Mouse (Mus musculus) G1E (cell line): ENCODE data around the gene Fdx1. TPM values are rescaled to one million over a fixed set of nuclear protein-coding genes. Genes with fewer than 3 reads are reported as not detected.

Experiments
- ATAC-seq: 2 replicates; pipeline ENCODE4 v1.8.0; 2016; ENCODE audit warnings: mild to moderate bottlenecking; ENCODE audit not compliant: insufficient number of reproducible peaks, poor library complexity, low FRiP score, severe bottlenecking; ENCODE audit errors: extremely low read depth
- DNase-seq: peaks from one replicate; pipeline ENCODE4 v3.0.0; 2012; ENCODE audit warnings: low spot score
- H3K27me3 ChIP-seq: 2 replicates; pipeline ENCODE4 v1.6.1; 2012; ENCODE audit warnings: mild to moderate bottlenecking, low read length, inconsistent platforms; ENCODE audit not compliant: insufficient read depth
- H3K36me3 ChIP-seq: replicated peaks from 2 replicates; pipeline ENCODE3; 2012; ENCODE audit warnings: mild to moderate bottlenecking, inconsistent platforms
- H3K4me1 ChIP-seq: 2 replicates; pipeline ENCODE4 v1.6.1; 2012; ENCODE audit warnings: low read depth, low read length, inconsistent platforms, mixed read lengths; ENCODE audit not compliant: insufficient read depth
- H3K4me3 ChIP-seq: 2 replicates; pipeline ENCODE4 v1.5.1; 2012; ENCODE audit warnings: low read depth, mild to moderate bottlenecking, inconsistent platforms, low read length, moderate library complexity, mixed read lengths
- H3K9me3 ChIP-seq: replicated peaks from 2 replicates; pipeline ENCODE4 v1.6.1; 2012; ENCODE audit warnings: inconsistent platforms
- CTCF ChIP-seq: IDR thresholded peaks from 2 replicates; pipeline ENCODE4 v1.5.1; 2012; ENCODE audit warnings: low read depth, low read length, inconsistent platforms, mixed read lengths
- GATA1 ChIP-seq: IDR thresholded peaks from 2 replicates; pipeline ENCODE4 v1.6.1; 2012; ENCODE audit warnings: borderline replicate concordance, low read length, inconsistent platforms, mixed read lengths
- GATA2 ChIP-seq: IDR thresholded peaks from 2 replicates; pipeline ENCODE4 v1.6.1; 2012; ENCODE audit warnings: low read depth, low read length, inconsistent platforms, borderline replicate concordance
- POLR2AphosphoS5 ChIP-seq: IDR thresholded peaks from 2 replicates; pipeline ENCODE4 v1.6.1; 2012; ENCODE audit warnings: low read depth, low read length, inconsistent platforms; ENCODE audit not compliant: insufficient replicate concordance
- TAL1 ChIP-seq: conservative IDR thresholded peaks from 2 replicates; pipeline ENCODE4 v1.6.1; 2012; ENCODE audit warnings: low read depth, low read length, inconsistent platforms, mixed read lengths
- polyA plus RNA-seq: library from polyadenylated mRNA; stranded (reverse); fragments of >175 nt; gene quantifications from 2 replicates; pipeline ENCODE4 v1.2.3, GENCODE M21; 2012
- total RNA-seq, 2 experiments: library from RNA; stranded (forward) in 1 of 2; stranded (reverse) in 1 of 2; fragments of 200-1000 nt in 1 of 2; fragments of >200 nt in 1 of 2; fragmentation: Nextera tagmentation in 1 of 2; gene quantifications; 2 replicates each; pipeline ENCODE4 v1.2.3; 2014 to 2017

The Fdx1 gene
- total and polyA plus RNA-seq, 3 experiments: 12.0 to 43.9 (median 21.4) TPM

- Histone ChIP-seq H3K4me1 (peaks cover 11% of the 10 kb centered on the region), H3K4me3 (no peak overlapping the region), H3K36me3 (peaks cover 48% of the 10 kb centered on the region), H3K9me3 (no peaks in the 10 kb centered on the region), H3K27me3 (no peaks in the 10 kb centered on the region)
- TF ChIP-seq GATA2 (no peak), GATA1 (no peak), POLR2AphosphoS5 (no peak), TAL1 (no peak), CTCF (no peak)
- no peak for ATAC-seq
- no peak for DNase-seq
Observed at GRCm38 (mm10) chr9:51956484-51956883, 6.9 kb downstream of the Fdx1 start.

GRCm38 (mm10) chr9:51951337-51951736 lies 12.0 kb downstream of the Fdx1 start:
- H3K36me3 ChIP-seq: peaks cover 61% of the 10 kb centered on the region
- no peak for ATAC-seq
- TF ChIP-seq GATA2: no peak
- no peak for TF ChIP-seq CTCF
- TF ChIP-seq GATA1: no peak
- TF ChIP-seq TAL1: no peak
- TF ChIP-seq POLR2AphosphoS5: no peak
- no peak overlapping the region for H3K4me3 ChIP-seq
- peaks cover 4% of the 10 kb centered on the region; the same call in 1 of the 2 replicates for H3K4me1 ChIP-seq
- no peaks in the 10 kb centered on the region for H3K27me3 ChIP-seq
- no peaks in the 10 kb centered on the region for H3K9me3 ChIP-seq
- no peak for DNase-seq

- TF ChIP-seq POLR2AphosphoS5: no peak
- no peak for TF ChIP-seq CTCF
- no peak for TF ChIP-seq TAL1
- no peak for TF ChIP-seq GATA2
- no peak for TF ChIP-seq GATA1
- ATAC-seq (no peak), DNase-seq (no peak)
- Histone ChIP-seq H3K9me3 (no peaks in the 10 kb centered on the region), H3K36me3 (peaks cover 60% of the 10 kb centered on the region), H3K4me1 (peaks cover 4% of the 10 kb centered on the region; the same call in 1 of the 2 replicates), H3K27me3 (no peaks in the 10 kb centered on the region), H3K4me3 (no peak overlapping the region)
Observed at GRCm38 (mm10) chr9:51950667-51951066, 12.7 kb downstream of the Fdx1 start.

GRCm38 (mm10) chr9:51950225-51950624 lies 13.1 kb downstream of the Fdx1 start:
- Histone ChIP-seq H3K4me1 (peaks cover 4% of the 10 kb centered on the region; the same call in 1 of the 2 replicates), H3K27me3 (no peaks in the 10 kb centered on the region), H3K36me3 (peaks cover 59% of the 10 kb centered on the region), H3K9me3 (no peaks in the 10 kb centered on the region), H3K4me3 (no peak overlapping the region)
- ATAC-seq: no peak
- TF ChIP-seq TAL1 (no peak), CTCF (no peak), GATA1 (no peak), POLR2AphosphoS5 (no peak), GATA2 (no peak)
- DNase-seq: no peak

- Histone ChIP-seq H3K27me3 (no peaks in the 10 kb centered on the region), H3K36me3 (peaks cover 44% of the 10 kb centered on the region), H3K4me3 (no peak overlapping the region), H3K4me1 (no peaks in the 10 kb centered on the region), H3K9me3 (no peaks in the 10 kb centered on the region)
- DNase-seq (no peak), ATAC-seq (no peak)
- TF ChIP-seq TAL1 (no peak), GATA1 (no peak), POLR2AphosphoS5 (no peak), CTCF (no peak), GATA2 (no peak)
Observed at GRCm38 (mm10) chr9:51943934-51944333, 19.4 kb downstream of the Fdx1 start.

GRCm38 (mm10) chr9:51934641-51935040 lies 28.7 kb downstream of the Fdx1 start:
- Histone ChIP-seq H3K4me1 (no peaks in the 10 kb centered on the region), H3K27me3 (no peaks in the 10 kb centered on the region), H3K36me3 (no peaks in the 10 kb centered on the region), H3K9me3 (no peaks in the 10 kb centered on the region), H3K4me3 (no peak overlapping the region)
- ATAC-seq: no peak
- no peak for DNase-seq
- TF ChIP-seq GATA2 (no peak), POLR2AphosphoS5 (no peak), TAL1 (no peak), CTCF (no peak), GATA1 (no peak)

- peaks cover 2% of the 10 kb centered on the region; the same call in 1 of the 2 replicates for H3K27me3 ChIP-seq
- H3K4me1 ChIP-seq: no peaks in the 10 kb centered on the region
- no peak for TF ChIP-seq CTCF
- no peak for TF ChIP-seq POLR2AphosphoS5
- no peak for TF ChIP-seq TAL1
- no peak for TF ChIP-seq GATA1
- TF ChIP-seq GATA2: no peak
Observed at GRCm38 (mm10) chr9:51931997-51932396, 31.4 kb downstream of the Fdx1 start.

More at GRCm38 (mm10) chr9:51931997-51932396, 31.4 kb downstream of the Fdx1 start:
- ATAC-seq: no peak
- Histone ChIP-seq H3K4me3 (no peak overlapping the region), H3K36me3 (no peaks in the 10 kb centered on the region), H3K9me3 (no peaks in the 10 kb centered on the region)
- DNase-seq: no peak
